Mouse (Mus musculus) erythroblast, embryonic 14.5 days (primary cell): ENCODE data around the gene Rrp8. TPM values are rescaled to one million over a fixed set of nuclear protein-coding genes. Genes with fewer than 3 reads are reported as not detected.
"Not testable (repeated sequence)": the region's sequence is repeated elsewhere in the genome, so short reads cannot be mapped to it uniquely, and the experiment has no call there.

ENCODE experiments used
- H3K27me3 ChIP-seq: 2 replicates; pipeline ENCODE4 v1.6.1; 2012; ENCODE audit warnings: inconsistent platforms; ENCODE audit not compliant: control insufficient read depth
- H3K36me3 ChIP-seq: 2 replicates; pipeline ENCODE4 v1.6.1; 2012; ENCODE audit warnings: mild to moderate bottlenecking, inconsistent platforms; ENCODE audit not compliant: control insufficient read depth
- H3K4me1 ChIP-seq: 2 replicates; pipeline ENCODE4 v1.6.1; 2012; ENCODE audit warnings: inconsistent platforms; ENCODE audit not compliant: control insufficient read depth
- H3K4me3 ChIP-seq: replicated peaks from 2 replicates; pipeline ENCODE3; 2012; ENCODE audit warnings: moderate library complexity, mild to moderate bottlenecking, inconsistent platforms
- H3K9me3 ChIP-seq: 2 replicates; pipeline ENCODE4 v1.6.1; 2012; ENCODE audit warnings: low read length, inconsistent platforms, mixed read lengths; ENCODE audit not compliant: control insufficient read depth
- GATA1 ChIP-seq: IDR thresholded peaks from 2 replicates; pipeline ENCODE4 v1.6.1; 2012; ENCODE audit warnings: low read length, inconsistent platforms, mixed read lengths
- TAL1 ChIP-seq: IDR thresholded peaks from 3 replicates; pipeline ENCODE4 v1.6.1; 2012; ENCODE audit warnings: low read length, inconsistent platforms, mixed read lengths
- polyA plus RNA-seq: library from polyadenylated mRNA; stranded (reverse); fragments of >175 nt; gene quantifications from 2 replicates; pipeline ENCODE4 v1.2.3, GENCODE M21; 2012

Gene Rrp8
- polyA plus RNA-seq, 1 experiment = 0.76 TPM

- H3K36me3 ChIP-seq = peaks cover 29% of the 10 kb centered on the region
- H3K27me3 ChIP-seq = no peaks in the 10 kb centered on the region
- no peak overlapping the region for H3K4me3 ChIP-seq
- TF ChIP-seq GATA1 = no peak
- no peaks in the 10 kb centered on the region for H3K9me3 ChIP-seq
- H3K4me1 ChIP-seq = peaks cover 24% of the 10 kb centered on the region
Observed at GRCm38 (mm10) chr7:105752716-105753115, 15.5 kb upstream of the Rrp8 start.

- Histone ChIP-seq H3K36me3 (peaks cover 39% of the 10 kb centered on the region), H3K27me3 (no peaks in the 10 kb centered on the region), H3K4me3 (peak within 1 kb of the TSS; percentile 75), H3K9me3 (no peaks in the 10 kb centered on the region), H3K4me1 (peaks cover 27% of the 10 kb centered on the region)
- TF ChIP-seq GATA1 = no peak
- no peak for TF ChIP-seq TAL1
Observed at GRCm38 (mm10) chr7:105751491-105752433, 14.6 kb upstream of the Rrp8 start, which contains the start of gene Tpp1. Gene Tpp1, minus strand, starts transcription at chr7:105752235.

- no peak for TF ChIP-seq TAL1
- no peak for TF ChIP-seq GATA1
- H3K4me1 ChIP-seq = peaks cover 52% of the 10 kb centered on the region
- H3K4me3 ChIP-seq = no peak overlapping the region
- H3K27me3 ChIP-seq = no peaks in the 10 kb centered on the region
- peaks cover 58% of the 10 kb centered on the region for H3K36me3 ChIP-seq
- H3K9me3 ChIP-seq = no peaks in the 10 kb centered on the region
Observed at GRCm38 (mm10) chr7:105747776-105748175, 10.6 kb upstream of the Rrp8 start.

GRCm38 (mm10) chr7:105743926-105744590 lies 6.9 kb upstream of the Rrp8 start, which contains the start of gene Taf10:
Gene Taf10, minus strand, starts transcription at chr7:105744361.
- peaks cover 80% of the 10 kb centered on the region for H3K36me3 ChIP-seq
- peak within 1 kb of the TSS; percentile 93 for H3K4me3 ChIP-seq
- H3K4me1 ChIP-seq = peaks cover 44% of the 10 kb centered on the region
- TF ChIP-seq GATA1 = no peak
- TF ChIP-seq TAL1 = no peak
- no peaks in the 10 kb centered on the region for H3K27me3 ChIP-seq
- no peaks in the 10 kb centered on the region for H3K9me3 ChIP-seq

GRCm38 (mm10) chr7:105743246-105743925 lies 6.2 kb upstream of the Rrp8 start:
- peaks cover 78% of the 10 kb centered on the region for H3K36me3 ChIP-seq
- peaks cover 50% of the 10 kb centered on the region for H3K4me1 ChIP-seq
- H3K27me3 ChIP-seq, H3K9me3 ChIP-seq: not testable (repeated sequence)
- peak overlapping the region; percentile 93 for H3K4me3 ChIP-seq

GRCm38 (mm10) chr7:105742539-105743215 lies 5.5 kb upstream of the Rrp8 start:
- H3K9me3 ChIP-seq, H3K27me3 ChIP-seq: not testable (repeated sequence)
- Histone ChIP-seq H3K36me3 (peaks cover 71% of the 10 kb centered on the region), H3K4me3 (peak overlapping the region; percentile 93), H3K4me1 (peaks cover 58% of the 10 kb centered on the region)

- H3K27me3 ChIP-seq = no peaks in the 10 kb centered on the region
- H3K36me3 ChIP-seq = peaks cover 64% of the 10 kb centered on the region
- peaks cover 62% of the 10 kb centered on the region for H3K4me1 ChIP-seq
- no peak overlapping the region for H3K4me3 ChIP-seq
- no peak for TF ChIP-seq GATA1
- no peaks in the 10 kb centered on the region for H3K9me3 ChIP-seq
Observed at GRCm38 (mm10) chr7:105741978-105742377, 4.8 kb upstream of the Rrp8 start.

GRCm38 (mm10) chr7:105740851-105741250 lies 3.7 kb upstream of the Rrp8 start:
- peaks cover 54% of the 10 kb centered on the region for H3K36me3 ChIP-seq
- H3K4me1 ChIP-seq = peaks cover 69% of the 10 kb centered on the region
- H3K9me3 ChIP-seq = no peaks in the 10 kb centered on the region
- H3K4me3 ChIP-seq = no peak overlapping the region
- no peaks in the 10 kb centered on the region for H3K27me3 ChIP-seq
- no peak for TF ChIP-seq GATA1
- TF ChIP-seq TAL1 = no peak
